Mouse (Mus musculus) neural tube, embryonic 15.5 days (tissue): ENCODE measurements around the gene Baiap2l2. TPM values are rescaled to one million over a fixed set of nuclear protein-coding genes. Genes with fewer than 3 reads are reported as not detected.
A peak's percentile ranks its signal among the peaks of the same experiment; 100 is the strongest.

Experiments used
- ATAC-seq: fragments of 200-750 bp; cut with Nextera tagmentation; 2 replicates; pipeline ENCODE4 v1.8.0; 2017; ENCODE audit warnings: mild to moderate bottlenecking, moderate TSS enrichment, moderate library complexity; ENCODE audit not compliant: low FRiP score
- H3K27ac ChIP-seq: fragments of 300-500 bp; sonication (generic); replicated peaks from 2 replicates; pipeline ENCODE4 v1.5.1; 2015; ENCODE audit warnings: mild to moderate bottlenecking, inconsistent platforms
- H3K27me3 ChIP-seq: fragments of 300-500 bp; sonication (generic); replicated peaks from 2 replicates; pipeline ENCODE4 v1.6.1; 2015; ENCODE audit warnings: inconsistent platforms
- H3K36me3 ChIP-seq: fragments of 300-500 bp; sonication (generic); 2 replicates; pipeline ENCODE4 v1.6.1; 2015; ENCODE audit warnings: inconsistent platforms
- H3K4me1 ChIP-seq: fragments of 300-500 bp; sonication (generic); 2 replicates; pipeline ENCODE4 v1.6.1; 2015; ENCODE audit warnings: inconsistent platforms
- H3K4me2 ChIP-seq: fragments of 300-500 bp; sonication (generic); 2 replicates; pipeline ENCODE4 v1.6.1; 2015; ENCODE audit warnings: inconsistent platforms, mild to moderate bottlenecking, moderate library complexity
- H3K4me3 ChIP-seq: fragments of 300-500 bp; sonication (generic); replicated peaks from 2 replicates; pipeline ENCODE4 v1.5.1; 2015; ENCODE audit warnings: mild to moderate bottlenecking, inconsistent platforms
- H3K9ac ChIP-seq: fragments of 300-500 bp; sonication (generic); replicated peaks from 2 replicates; pipeline ENCODE4 v1.6.1; 2015; ENCODE audit warnings: mild to moderate bottlenecking, inconsistent platforms
- H3K9me3 ChIP-seq: fragments of 300-500 bp; sonication (generic); replicated peaks from 2 replicates; pipeline ENCODE4 v1.6.1; 2016; ENCODE audit warnings: inconsistent platforms
- WGBS: fragments of 180-500 bp; shearing (Covaris S2); methylation state at CpG from one replicate; pipeline ENCODE4 v1.1.7; 2015; ENCODE audit warnings: mixed read lengths; 5-methylcytosine and 5-hydroxymethylcytosine counted together
- polyA plus RNA-seq: library from polyadenylated mRNA; unstranded; fragments of >200 nt; fragmentation: Nextera tagmentation; extraction: Ambion mirVana; gene quantifications from 2 replicates; pipeline ENCODE4 v1.2.1, GENCODE M21; 2015

The Baiap2l2 gene
- polyA plus RNA-seq, 1 experiment from 2014 or later = 4.0 TPM

GRCm38 (mm10) chr15:79323791-79324155, 38.4 kb upstream of the Baiap2l2 start:
- ATAC-seq = no peak
- no peak overlapping the region for H3K9ac ChIP-seq
- H3K27ac ChIP-seq = peak overlapping the region; percentile 60; the same call in 1 of the 2 replicates
- H3K9me3 ChIP-seq = no peaks in the 10 kb centered on the region
- peaks cover 43% of the 10 kb centered on the region for H3K4me1 ChIP-seq
- no peak overlapping the region for H3K4me2 ChIP-seq
- no peaks in the 10 kb centered on the region for H3K36me3 ChIP-seq
- H3K4me3 ChIP-seq = no peak overlapping the region
- H3K27me3 ChIP-seq = no peaks in the 10 kb centered on the region
- WGBS = 66% methylated on average over 4 of the region's 4 CpGs

GRCm38 (mm10) chr15:79322991-79323790, 37.9 kb upstream of the Baiap2l2 start:
- Histone ChIP-seq H3K9ac (no peak overlapping the region), H3K4me2 (no peak overlapping the region), H3K4me3 (no peak overlapping the region), H3K4me1 (peaks cover 39% of the 10 kb centered on the region), H3K9me3 (no peaks in the 10 kb centered on the region), H3K36me3 (no peaks in the 10 kb centered on the region), H3K27me3 (no peaks in the 10 kb centered on the region), H3K27ac (peak overlapping the region; percentile 60; the same call in 1 of the 2 replicates)
- 82% methylated on average over 6 of the region's 6 CpGs for WGBS
- ATAC-seq = no peak

GRCm38 (mm10) chr15:79322281-79322990, 37.1 kb upstream of the Baiap2l2 start:
- no peak overlapping the region for H3K4me2 ChIP-seq

GRCm38 (mm10) chr15:79321733-79322190, 36.4 kb upstream of the Baiap2l2 start:
- WGBS = 80% methylated on average over 5 of the region's 5 CpGs
- Histone ChIP-seq H3K9me3 (no peaks in the 10 kb centered on the region), H3K9ac (no peak overlapping the region), H3K4me3 (no peak overlapping the region), H3K27ac (no peak overlapping the region), H3K36me3 (no peaks in the 10 kb centered on the region), H3K27me3 (no peaks in the 10 kb centered on the region), H3K4me1 (peaks cover 29% of the 10 kb centered on the region), H3K4me2 (no peak overlapping the region)
- no peak for ATAC-seq

More at GRCm38 (mm10) chr15:79322281-79322990, 37.1 kb upstream of the Baiap2l2 start:
- H3K4me3 ChIP-seq = no peak overlapping the region
- no peak overlapping the region for H3K9ac ChIP-seq
- no peaks in the 10 kb centered on the region for H3K9me3 ChIP-seq
- WGBS = 79% methylated on average over 11 of the region's 11 CpGs
- no peak for ATAC-seq
- H3K27me3 ChIP-seq = no peaks in the 10 kb centered on the region
- H3K4me1 ChIP-seq = peaks cover 35% of the 10 kb centered on the region
- no peak overlapping the region for H3K27ac ChIP-seq
- H3K36me3 ChIP-seq = no peaks in the 10 kb centered on the region

- 81% methylated on average over 8 of the region's 8 CpGs for WGBS
- no peaks in the 10 kb centered on the region for H3K27me3 ChIP-seq
- no peak for ATAC-seq
- H3K4me2 ChIP-seq = no peak overlapping the region
- H3K9me3 ChIP-seq = no peaks in the 10 kb centered on the region
- no peak overlapping the region for H3K27ac ChIP-seq
- H3K4me3 ChIP-seq = no peak overlapping the region
- peaks cover 4% of the 10 kb centered on the region; the same call in 1 of the 2 replicates for H3K36me3 ChIP-seq
- no peak overlapping the region for H3K9ac ChIP-seq
- no peaks in the 10 kb centered on the region for H3K4me1 ChIP-seq
Measured at GRCm38 (mm10) chr15:79313848-79314369, 28.6 kb upstream of the Baiap2l2 start.

- peaks cover 15% of the 10 kb centered on the region for H3K36me3 ChIP-seq
- 76% methylated on average over 4 of the region's 4 CpGs for WGBS
- no peaks in the 10 kb centered on the region for H3K27me3 ChIP-seq
- H3K4me2 ChIP-seq = no peak overlapping the region
- H3K27ac ChIP-seq = no peak overlapping the region
- H3K9ac ChIP-seq = no peak overlapping the region
- ATAC-seq = no peak
- H3K4me3 ChIP-seq = no peak overlapping the region
- no peaks in the 10 kb centered on the region for H3K9me3 ChIP-seq
- H3K4me1 ChIP-seq = no peaks in the 10 kb centered on the region
Measured at GRCm38 (mm10) chr15:79307861-79308260, 22.5 kb upstream of the Baiap2l2 start.

GRCm38 (mm10) chr15:79306043-79306637, 20.8 kb upstream of the Baiap2l2 start:
- no peaks in the 10 kb centered on the region for H3K27me3 ChIP-seq

GRCm38 (mm10) chr15:79304832-79305231, 19.5 kb upstream of the Baiap2l2 start:
- WGBS = 67% methylated on average over 4 of the region's 5 CpGs
- no peak for ATAC-seq
- no peaks in the 10 kb centered on the region for H3K9me3 ChIP-seq
- no peak overlapping the region for H3K27ac ChIP-seq
- no peak overlapping the region for H3K4me3 ChIP-seq
- no peak overlapping the region for H3K9ac ChIP-seq
- no peaks in the 10 kb centered on the region for H3K4me1 ChIP-seq
- no peak overlapping the region for H3K4me2 ChIP-seq
- H3K36me3 ChIP-seq = peaks cover 11% of the 10 kb centered on the region; the same call in 1 of the 2 replicates
- H3K27me3 ChIP-seq = no peaks in the 10 kb centered on the region

More at GRCm38 (mm10) chr15:79306043-79306637, 20.8 kb upstream of the Baiap2l2 start:
- Histone ChIP-seq H3K27ac (no peak overlapping the region), H3K9ac (no peak overlapping the region), H3K4me1 (no peaks in the 10 kb centered on the region), H3K9me3 (no peaks in the 10 kb centered on the region), H3K4me2 (no peak overlapping the region), H3K4me3 (no peak overlapping the region), H3K36me3 (peaks cover 11% of the 10 kb centered on the region)
- ATAC-seq = no peak
- 81% methylated on average over 23 of the region's 23 CpGs for WGBS

- Histone ChIP-seq H3K9ac (no peak overlapping the region), H3K9me3 (no peaks in the 10 kb centered on the region), H3K27me3 (no peaks in the 10 kb centered on the region), H3K27ac (no peak overlapping the region), H3K36me3 (peaks cover 11% of the 10 kb centered on the region; the same call in 1 of the 2 replicates), H3K4me2 (no peak overlapping the region), H3K4me3 (no peak overlapping the region), H3K4me1 (no peaks in the 10 kb centered on the region)
- no peak for ATAC-seq
- WGBS = 92% methylated on average over 8 of the region's 8 CpGs
Measured at GRCm38 (mm10) chr15:79303725-79304124, 18.4 kb upstream of the Baiap2l2 start.

GRCm38 (mm10) chr15:79299563-79300155, 14.3 kb upstream of the Baiap2l2 start:
- no peaks in the 10 kb centered on the region for H3K27me3 ChIP-seq
- no peak overlapping the region for H3K4me2 ChIP-seq
- no peak overlapping the region for H3K4me3 ChIP-seq
- no peaks in the 10 kb centered on the region for H3K4me1 ChIP-seq
- H3K36me3 ChIP-seq = no peaks in the 10 kb centered on the region
- 76% methylated on average over 2 of the region's 2 CpGs for WGBS
- ATAC-seq = no peak
- no peaks in the 10 kb centered on the region for H3K9me3 ChIP-seq
- H3K9ac ChIP-seq = no peak overlapping the region
- no peak overlapping the region for H3K27ac ChIP-seq

GRCm38 (mm10) chr15:79298553-79298952, 13.2 kb upstream of the Baiap2l2 start:
- no peak overlapping the region for H3K4me3 ChIP-seq
- no peaks in the 10 kb centered on the region for H3K36me3 ChIP-seq
- no peak overlapping the region for H3K9ac ChIP-seq
- WGBS = 88% methylated on average over 6 of the region's 6 CpGs
- H3K4me2 ChIP-seq = no peak overlapping the region
- no peak overlapping the region for H3K27ac ChIP-seq
- H3K27me3 ChIP-seq = no peaks in the 10 kb centered on the region
- no peak for ATAC-seq
- no peaks in the 10 kb centered on the region for H3K9me3 ChIP-seq
- no peaks in the 10 kb centered on the region for H3K4me1 ChIP-seq
